Mouse (Mus musculus): ENCODE measurements around the gene Tcf3. TPM values are rescaled to one million over a fixed set of nuclear protein-coding genes. Genes with fewer than 3 reads are reported as not detected.
A peak's percentile ranks its signal among the peaks of the same experiment; 100 is the strongest.

Gene Tcf3
- 10 to 100 TPM; 11.2 to 11.3 TPM for total RNA-seq (2021)
- long read RNA-seq, experiment 1, transcript Tcf3-202 (19 exons, 2,829 nt), result major isoform, 16 of 69 reads
- long read RNA-seq, experiment 1, transcript Tcf3-201 (19 exons, 2,842 nt), result minor isoform, 5 of 69 reads
- long read RNA-seq, experiment 1, transcript Tcf3-208 (19 exons, 2,946 nt), result minor isoform, 6 of 69 reads
- long read RNA-seq, experiment 1, transcript Tcf3-209 (19 exons, 2,950 nt), result minor isoform, 8 of 69 reads
- long read RNA-seq, experiment 1, partial matches to known transcripts, result 7 of 69 reads
- long read RNA-seq, experiment 1, other reads (novel, unspliced or antisense), result 14 of 69 reads
- long read RNA-seq, experiment 2, transcript Tcf3-209 (19 exons, 2,950 nt), result minor isoform, 5 of 56 reads
- long read RNA-seq, experiment 2, transcript Tcf3-207 (19 exons, 2,920 nt), result minor isoform, 7 of 56 reads
- long read RNA-seq, experiment 2, transcript Tcf3-202 (19 exons, 2,829 nt), result major isoform, 14 of 56 reads
- long read RNA-seq, experiment 2, transcript Tcf3-208 (19 exons, 2,946 nt), result minor isoform, 5 of 56 reads
- long read RNA-seq, experiment 2, partial matches to known transcripts, result 5 of 56 reads
- long read RNA-seq, experiment 2, other reads (novel, unspliced or antisense), result 13 of 56 reads

GRCm38 (mm10) chr10:80433513-80434232 is at the start of gene Tcf3:
TSS of gene Tcf3 (minus strand) at chr10:80433647.
- DNase-seq (ENCODE audit: low spot score), result peak; percentile 96

GRCm38 (mm10) chr10:80481002-80481401 is 47.6 kb upstream of the Tcf3 start:
- no peak for DNase-seq (ENCODE audit: low spot score)

- no peak for DNase-seq (ENCODE audit: low spot score)
Observed at GRCm38 (mm10) chr10:80478531-80478930, 45.1 kb upstream of the Tcf3 start.

- peak; percentile 88 for DNase-seq (ENCODE audit: low spot score)
Observed at GRCm38 (mm10) chr10:80475290-80475959, 42.0 kb upstream of the Tcf3 start.

GRCm38 (mm10) chr10:80465066-80465465 is 31.6 kb upstream of the Tcf3 start:
- no peak for DNase-seq (ENCODE audit: low spot score)

- no peak for DNase-seq (ENCODE audit: low spot score)
Observed at GRCm38 (mm10) chr10:80464381-80465035, 31.1 kb upstream of the Tcf3 start.

GRCm38 (mm10) chr10:80461346-80461745 is 27.9 kb upstream of the Tcf3 start:
- no peak for DNase-seq (ENCODE audit: low spot score)

GRCm38 (mm10) chr10:80460324-80460723 is 26.9 kb upstream of the Tcf3 start:
- no peak for DNase-seq (ENCODE audit: low spot score)

GRCm38 (mm10) chr10:80459671-80460070 is 26.2 kb upstream of the Tcf3 start:
- no peak for DNase-seq (ENCODE audit: low spot score)

GRCm38 (mm10) chr10:80459236-80459635 is 25.8 kb upstream of the Tcf3 start:
- DNase-seq (ENCODE audit: low spot score), result no peak

- no peak for DNase-seq (ENCODE audit: low spot score)
Observed at GRCm38 (mm10) chr10:80455697-80456096, 22.2 kb upstream of the Tcf3 start.

- no peak for DNase-seq (ENCODE audit: low spot score)
Observed at GRCm38 (mm10) chr10:80454781-80455180, 21.3 kb upstream of the Tcf3 start.

GRCm38 (mm10) chr10:80453601-80454000 is 20.2 kb upstream of the Tcf3 start:
- no peak for DNase-seq (ENCODE audit: low spot score)

- no peak for DNase-seq (ENCODE audit: low spot score)
Observed at GRCm38 (mm10) chr10:80450599-80450998, 17.2 kb upstream of the Tcf3 start.

GRCm38 (mm10) chr10:80445898-80446601 is 12.6 kb upstream of the Tcf3 start:
- peak; percentile 71 for DNase-seq (ENCODE audit: low spot score)

GRCm38 (mm10) chr10:80445052-80445451 is 11.6 kb upstream of the Tcf3 start:
- DNase-seq (ENCODE audit: low spot score), result no peak

GRCm38 (mm10) chr10:80444339-80445045 is 11.0 kb upstream of the Tcf3 start:
- no peak for DNase-seq (ENCODE audit: low spot score)

GRCm38 (mm10) chr10:80443575-80444278 is 10.3 kb upstream of the Tcf3 start:
- no peak for DNase-seq (ENCODE audit: low spot score)

GRCm38 (mm10) chr10:80442989-80443388 is 9.5 kb upstream of the Tcf3 start:
- DNase-seq (ENCODE audit: low spot score), result no peak
